Mouse (Mus musculus): ENCODE results near the gene Sigmar1.
"Not testable (repeated sequence)": the region's sequence is repeated elsewhere in the genome, so short reads cannot be mapped to it uniquely, and the experiment has no call there.

Gene Sigmar1

GRCm38 (mm10) chr4:41755338-41756305 is at the start of gene Sigmar1:
Gene Sigmar1 (minus strand): TSS chr4:41756157.
- DNase-seq (ENCODE audit: low spot score), result peak; percentile 89

- not testable (repeated sequence) for DNase-seq (ENCODE audit: low spot score)
Measured at GRCm38 (mm10) chr4:41783197-41783596, 27.2 kb upstream of the Sigmar1 start.

DNA sequence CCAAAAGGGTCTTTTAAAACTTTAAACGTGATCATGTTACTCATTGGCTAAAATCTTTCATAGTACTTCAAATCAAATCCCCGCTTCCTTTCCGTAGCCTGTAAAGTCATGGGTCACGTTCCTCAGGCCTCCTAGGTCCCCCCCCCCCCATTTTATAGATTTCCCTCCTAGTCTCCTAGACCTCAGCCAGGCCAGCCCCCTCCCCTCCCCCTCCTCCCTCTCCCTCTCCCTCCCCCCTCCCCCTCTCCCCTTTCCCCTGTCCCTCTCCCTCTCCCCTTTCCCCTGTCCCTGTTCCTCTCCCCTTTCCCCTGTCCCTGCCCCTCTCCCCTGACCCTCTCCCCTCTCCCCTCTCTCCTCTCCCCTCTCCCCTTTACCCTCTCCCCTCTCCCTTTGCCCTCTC is 26.8 kb upstream of the Sigmar1 start:
- DNase-seq (ENCODE audit: low spot score), result not testable (repeated sequence)

GRCm38 (mm10) chr4:41781748-41782485 is 26.0 kb upstream of the Sigmar1 start:
- DNase-seq (ENCODE audit: low spot score), result not testable (repeated sequence)

- not testable (repeated sequence) for DNase-seq (ENCODE audit: low spot score)
Measured at GRCm38 (mm10) chr4:41781271-41781670, 25.3 kb upstream of the Sigmar1 start.

DNA sequence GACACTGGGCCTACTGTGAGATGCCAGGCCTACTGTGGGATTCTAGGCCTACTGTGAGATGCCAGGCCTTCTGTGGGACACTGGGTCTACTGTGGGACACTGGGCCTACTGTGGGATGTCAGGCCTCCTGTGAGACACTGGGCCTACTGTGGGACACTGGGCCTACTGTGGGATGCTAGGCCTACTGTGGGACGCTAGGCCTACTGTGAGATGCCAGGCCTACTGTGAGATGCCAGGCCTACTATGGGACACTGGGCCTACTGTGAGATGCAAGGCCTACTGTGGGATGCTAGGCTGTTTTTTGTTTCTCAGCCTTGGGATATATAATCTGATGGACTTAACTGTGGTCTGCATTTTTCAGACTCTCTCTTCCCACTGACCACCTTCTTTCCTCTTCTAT is 19.9 kb upstream of the Sigmar1 start:
- not testable (repeated sequence) for DNase-seq (ENCODE audit: low spot score)

DNA sequence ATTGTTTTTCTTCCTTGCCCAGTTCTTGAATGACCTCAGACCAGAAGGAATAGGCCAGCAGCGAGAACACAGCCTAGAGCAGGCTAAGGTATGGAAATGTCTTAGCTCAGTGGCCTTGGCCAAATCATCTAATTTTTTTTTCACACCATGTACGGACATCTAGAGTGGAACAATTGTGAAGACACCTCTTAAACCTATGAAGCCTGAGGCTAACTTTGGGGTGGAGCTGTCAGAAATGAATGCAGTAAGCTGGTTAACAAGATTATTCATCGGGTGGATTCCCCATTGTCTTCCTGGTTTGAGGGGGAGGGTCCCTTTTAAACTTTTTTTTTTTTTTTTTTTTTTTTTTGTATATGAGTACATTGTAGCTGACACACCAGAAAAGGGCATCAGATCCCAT is 18.5 kb upstream of the Sigmar1 start:
- DNase-seq (ENCODE audit: low spot score), result not testable (repeated sequence)

DNA sequence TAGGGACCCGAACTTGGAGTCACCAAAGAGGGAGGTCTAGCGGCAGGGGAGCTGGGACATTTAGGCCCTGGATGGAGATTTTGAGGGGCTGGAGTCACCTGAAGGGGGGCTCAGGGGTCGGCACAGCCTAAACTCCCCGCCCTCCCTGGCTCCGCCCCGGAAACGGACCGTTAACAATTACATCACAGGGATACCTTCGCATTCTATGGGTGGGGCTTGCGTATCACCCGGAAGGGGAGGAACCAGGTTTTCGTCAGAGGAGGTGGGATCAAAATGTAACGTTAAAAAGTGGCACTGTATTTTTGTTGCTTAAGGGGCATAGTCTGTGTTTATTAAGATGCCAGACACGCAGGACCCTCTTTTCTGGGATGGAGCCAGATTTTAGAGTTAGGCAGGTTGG is 18.0 kb upstream of the Sigmar1 start, which contains the start of gene Ccl27a:
Gene Ccl27a, minus strand, starts transcription at position 246 of the 400 bp plus-strand sequence.
- DNase-seq (ENCODE audit: low spot score), result peak; percentile 76

GRCm38 (mm10) chr4:41773502-41773901 is 17.5 kb upstream of the Sigmar1 start:
- DNase-seq (ENCODE audit: low spot score), result not testable (repeated sequence)

DNA sequence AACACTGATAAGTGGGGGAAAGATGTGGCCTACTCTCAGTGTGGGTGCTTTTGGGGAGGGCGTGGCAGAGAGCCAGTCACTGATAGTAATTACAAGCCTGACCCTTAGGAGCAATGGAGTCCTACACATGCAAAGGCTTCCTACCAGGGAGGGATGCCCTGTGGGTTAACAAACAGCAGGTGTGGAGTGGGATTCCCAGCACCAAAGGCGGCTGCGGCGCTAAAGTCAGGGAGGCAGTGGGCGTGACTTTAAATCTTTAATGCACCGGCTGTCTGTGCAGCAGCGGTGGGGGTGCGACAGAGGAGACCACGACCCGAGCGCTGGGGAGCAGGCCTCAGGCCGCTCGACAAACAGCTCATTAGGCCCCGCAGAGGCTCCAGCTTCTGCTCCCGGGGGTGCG is 17.0 kb upstream of the Sigmar1 start:
- DNase-seq (ENCODE audit: low spot score), result not testable (repeated sequence)

GRCm38 (mm10) chr4:41767301-41767700 is 11.3 kb upstream of the Sigmar1 start:
- not testable (repeated sequence) for DNase-seq (ENCODE audit: low spot score)

- not testable (repeated sequence) for DNase-seq (ENCODE audit: low spot score)
Measured at GRCm38 (mm10) chr4:41763176-41763575, 7.2 kb upstream of the Sigmar1 start.

DNA sequence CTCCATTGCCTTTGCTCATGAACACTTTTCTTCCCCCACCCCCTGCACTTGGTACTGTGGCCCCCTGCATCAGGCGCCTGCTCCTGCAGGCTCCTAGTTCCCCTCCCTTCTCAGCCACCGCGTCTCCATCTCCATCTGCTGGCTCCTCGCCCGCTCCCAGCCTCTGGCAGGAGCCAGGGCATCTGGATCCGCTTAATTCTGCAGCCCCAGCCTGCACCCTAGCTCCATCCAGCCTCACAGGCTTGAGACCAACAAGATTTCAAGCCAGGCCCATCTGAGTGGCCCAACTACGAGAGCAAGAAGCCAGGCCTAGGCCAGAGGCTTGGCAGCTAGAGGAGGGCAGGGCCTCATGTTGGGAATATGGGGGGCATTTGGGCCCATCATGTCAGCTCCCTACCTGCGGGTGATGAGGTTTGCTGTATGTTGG is 6.7 kb upstream of the Sigmar1 start:
- DNase-seq (ENCODE audit: low spot score), result not testable (repeated sequence)

DNA sequence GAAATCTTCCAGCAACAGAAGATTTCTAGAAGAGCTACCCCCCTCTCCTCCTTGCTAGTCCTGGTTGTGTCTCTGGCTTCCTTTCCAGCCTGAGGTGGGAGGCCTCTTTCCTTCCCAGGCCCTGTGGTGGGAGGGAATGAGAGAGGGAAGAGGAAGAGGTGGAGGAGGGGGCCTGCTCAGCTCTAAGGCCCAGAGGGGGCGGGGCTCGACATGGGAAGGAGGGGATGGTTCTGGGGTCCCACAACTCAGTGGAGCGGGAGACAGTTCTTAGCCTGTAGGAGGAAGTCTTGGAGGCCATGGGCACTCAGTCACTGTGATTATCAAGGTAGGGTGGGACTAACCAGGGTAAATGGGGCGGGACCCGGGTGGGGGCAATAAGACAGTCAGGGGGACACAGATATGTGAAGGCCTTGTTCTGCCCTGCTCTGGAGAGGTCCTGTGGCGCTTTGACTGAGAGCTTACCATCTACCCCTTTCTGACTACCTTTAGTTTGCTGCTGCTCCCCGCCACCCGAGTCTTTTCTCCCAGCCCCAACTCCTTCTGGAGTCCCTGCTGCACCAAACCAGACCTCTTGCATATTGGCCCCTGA is 6.2 kb upstream of the Sigmar1 start:
- DNase-seq (ENCODE audit: low spot score), result no peak

DNA sequence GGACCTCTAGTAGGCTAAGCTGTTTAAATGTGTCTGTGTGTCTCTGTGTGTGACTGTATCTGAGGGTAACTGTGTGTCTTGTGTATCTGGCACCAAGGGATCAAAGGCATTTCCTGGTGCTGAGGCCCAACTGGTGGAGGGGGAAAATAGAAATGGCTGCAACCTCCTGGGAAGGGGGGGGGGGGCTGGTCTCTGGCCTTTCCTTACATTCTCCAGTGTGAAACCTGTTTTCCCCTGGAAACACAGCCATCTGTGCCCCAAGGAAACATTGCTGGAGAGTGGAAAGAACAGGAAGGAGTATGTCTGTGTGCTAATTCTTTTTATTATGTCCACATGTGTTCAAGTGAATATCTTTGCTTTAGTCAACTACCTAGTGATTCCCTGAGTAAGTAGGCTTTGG is 5.7 kb upstream of the Sigmar1 start:
- no peak for DNase-seq (ENCODE audit: low spot score)

GRCm38 (mm10) chr4:41760911-41761310 is 5.0 kb upstream of the Sigmar1 start:
- no peak for DNase-seq (ENCODE audit: low spot score)

- DNase-seq (ENCODE audit: low spot score), result peak; percentile 88
Measured at GRCm38 (mm10) chr4:41760288-41760721, 4.3 kb upstream of the Sigmar1 start.

GRCm38 (mm10) chr4:41759656-41760287 is 3.8 kb upstream of the Sigmar1 start:
- DNase-seq (ENCODE audit: low spot score), result no peak

DNA sequence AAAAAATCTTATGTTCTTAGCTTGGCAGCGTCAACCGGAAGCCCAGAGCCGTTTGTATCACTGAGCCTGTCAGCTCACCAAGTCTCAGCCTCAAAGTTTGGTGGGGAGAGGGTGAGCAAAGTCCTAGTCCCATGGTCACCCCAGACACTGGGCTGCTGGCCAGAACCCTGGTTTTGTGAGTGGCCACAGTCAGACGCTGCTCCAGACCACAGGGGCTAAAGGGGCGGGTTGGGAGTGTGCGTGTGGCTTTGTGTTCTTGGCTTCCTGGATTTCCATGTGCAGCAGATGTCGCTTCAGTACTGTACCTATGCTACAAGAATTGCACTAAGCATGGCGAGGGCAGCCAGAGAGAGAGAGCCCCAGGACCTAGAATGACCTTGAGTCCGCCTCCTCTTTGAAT is 3.2 kb upstream of the Sigmar1 start:
- DNase-seq (ENCODE audit: low spot score), result no peak

DNA sequence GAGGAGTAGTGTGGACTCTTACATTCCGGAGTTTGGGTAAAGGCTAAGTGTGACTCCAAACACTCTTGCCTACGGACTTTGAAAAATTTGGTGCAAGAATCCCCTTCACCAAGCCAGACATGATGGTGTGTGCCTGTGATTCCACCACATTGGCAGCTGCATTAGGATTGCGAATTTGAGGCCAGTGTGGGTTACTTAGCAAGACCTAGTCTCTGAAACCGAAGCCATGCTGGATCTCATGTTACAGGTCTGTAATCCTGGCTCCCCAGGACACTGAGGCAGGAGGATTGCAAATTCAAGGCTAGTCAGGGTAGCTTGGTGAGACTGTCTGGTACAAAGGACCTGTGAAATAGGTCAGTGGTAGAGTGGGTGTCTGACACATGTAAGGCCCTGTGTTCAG is 2.7 kb upstream of the Sigmar1 start:
- no peak for DNase-seq (ENCODE audit: low spot score)

DNA sequence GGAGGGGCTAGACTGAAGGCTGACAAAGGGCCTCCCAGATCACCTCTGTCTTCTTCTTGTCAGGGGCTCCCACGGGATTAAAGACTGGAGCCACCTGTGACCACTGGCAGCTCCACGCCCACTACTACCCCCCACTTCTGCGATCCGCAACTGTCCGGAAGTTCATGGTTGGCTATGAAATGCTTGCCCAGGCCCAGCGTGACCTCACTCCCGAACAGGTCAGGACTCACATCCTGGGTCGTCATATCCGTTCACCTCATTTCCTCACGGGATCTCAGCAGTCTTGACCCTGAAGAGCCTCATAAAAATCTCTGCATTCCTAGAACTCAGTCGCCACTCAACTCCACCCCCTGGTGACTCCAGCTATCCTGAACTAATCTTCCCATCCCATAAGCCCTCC is 2.1 kb upstream of the Sigmar1 start:
- DNase-seq (ENCODE audit: low spot score), result no peak

DNA sequence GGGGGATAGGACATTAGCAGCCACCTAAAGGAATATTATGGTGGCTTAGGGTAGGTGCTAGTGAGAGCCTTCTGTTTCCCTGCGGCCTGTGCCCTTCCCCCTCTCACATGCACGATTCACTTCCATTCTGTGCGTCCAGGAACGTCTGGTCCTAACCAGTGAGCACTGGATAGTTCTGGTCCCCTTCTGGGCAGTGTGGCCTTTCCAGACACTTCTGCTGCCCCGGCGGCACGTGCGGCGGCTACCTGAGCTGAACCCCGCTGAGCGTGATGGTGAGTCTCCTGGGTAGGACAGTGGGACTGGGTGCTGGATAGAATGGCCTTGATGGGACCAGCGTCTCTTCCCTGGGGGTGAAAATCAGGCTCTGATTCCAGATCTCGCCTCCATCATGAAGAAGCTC is 1.4 kb upstream of the Sigmar1 start:
- no peak for DNase-seq (ENCODE audit: low spot score)

Measured in retina, embryonic 14.5 days (tissue).